ENCODE assay signal across 8 mouse cellular contexts in genomic region chr12:21286712-21287650, GRCm38 (mm10). TPM values are rescaled to one million over a fixed set of nuclear protein-coding genes. Genes with fewer than 3 reads are reported as not detected.
A peak's percentile ranks its signal among the peaks of the same experiment; 100 is the strongest.
DNase-seq lines count a peak whose midpoint lies in the region; ATAC-seq and TF ChIP-seq lines count a peak whose summit lies in the region.

No protein-coding gene starts in this region.

- no peak for ATAC-seq in heart, embryonic 12.5 days (ENCODE audit: insufficient number of reproducible peaks, low FRiP score)
- ATAC-seq in limb, embryonic 13.5 days (ENCODE audit: low FRiP score, low read depth) = peak; percentile 10; the same call in 1 of the 2 replicates
- ATAC-seq in midbrain, embryonic 13.5 days = peak; percentile 38; the same call in 1 of the 2 replicates

- peak overlapping the region; percentile 89 for H3K9ac ChIP-seq in heart, embryonic 12.5 days
- H3K9ac ChIP-seq in limb, embryonic 13.5 days = peak overlapping the region; percentile 89
- H3K9ac ChIP-seq in midbrain, embryonic 13.5 days (replicated peaks) = peak overlapping the region; percentile 82

- TF ChIP-seq POLR2A in bone marrow macrophage, adult 2 months (IDR thresholded peaks at IDR 0.05; ENCODE audit: borderline replicate concordance, low read depth, low read length) = no peak

- 28% methylated on average over 18 of the region's 18 CpGs for WGBS in heart, embryonic 12.5 days
- 34% methylated on average over 18 of the region's 18 CpGs for WGBS in limb, embryonic 13.5 days
- WGBS in midbrain, embryonic 13.5 days = 37% methylated on average over 18 of the region's 18 CpGs

- H3K4me1 ChIP-seq in bone marrow macrophage, adult 2 months (ENCODE audit: control insufficient read depth, insufficient read depth, low read length) = peaks cover 19% of the 10 kb centered on the region
- H3K4me1 ChIP-seq in heart, embryonic 12.5 days (replicated peaks) = peaks cover 17% of the 10 kb centered on the region
- H3K4me1 ChIP-seq in limb, embryonic 13.5 days = peaks cover 17% of the 10 kb centered on the region
- H3K4me1 ChIP-seq in midbrain, embryonic 13.5 days (replicated peaks) = peaks cover 30% of the 10 kb centered on the region

- TF ChIP-seq CTCF in bone marrow macrophage, adult 2 months (IDR thresholded peaks at IDR 0.05; ENCODE audit: low read depth, low read length) = no peak

- peak overlapping the region; percentile 86 for H3K4me2 ChIP-seq in heart, embryonic 12.5 days
- H3K4me2 ChIP-seq in limb, embryonic 13.5 days (replicated peaks) = peak overlapping the region; percentile 82
- H3K4me2 ChIP-seq in midbrain, embryonic 13.5 days (replicated peaks) = peak overlapping the region; percentile 78

- no peaks in the 10 kb centered on the region for H3K27me3 ChIP-seq in heart, embryonic 12.5 days (replicated peaks)
- H3K27me3 ChIP-seq in limb, embryonic 13.5 days = no peaks in the 10 kb centered on the region
- H3K27me3 ChIP-seq in midbrain, embryonic 13.5 days = no peaks in the 10 kb centered on the region

- peak overlapping the region; percentile 95 for H3K27ac ChIP-seq in bone marrow macrophage, adult 2 months (ENCODE audit: insufficient read depth, low read depth, low read length)
- peak overlapping the region; percentile 86 for H3K27ac ChIP-seq in heart, embryonic 12.5 days (ENCODE audit: poor library complexity, severe bottlenecking)
- H3K27ac ChIP-seq in limb, embryonic 13.5 days = peak overlapping the region; percentile 95
- peak overlapping the region; percentile 90 for H3K27ac ChIP-seq in midbrain, embryonic 13.5 days

- no peaks in the 10 kb centered on the region for H3K9me3 ChIP-seq in heart, embryonic 12.5 days (replicated peaks)
- no peaks in the 10 kb centered on the region for H3K9me3 ChIP-seq in limb, embryonic 13.5 days
- no peaks in the 10 kb centered on the region for H3K9me3 ChIP-seq in midbrain, embryonic 13.5 days

- H3K4me3 ChIP-seq in bone marrow macrophage, adult 2 months (ENCODE audit: insufficient read depth, low read length) = peak overlapping the region; percentile 95
- H3K4me3 ChIP-seq in heart, embryonic 12.5 days = peak overlapping the region; percentile 88
- H3K4me3 ChIP-seq in limb, embryonic 13.5 days = peak overlapping the region; percentile 84
- H3K4me3 ChIP-seq in midbrain, embryonic 13.5 days (replicated peaks) = peak overlapping the region; percentile 71

- H3K36me3 ChIP-seq in heart, embryonic 12.5 days = peaks cover 20% of the 10 kb centered on the region
- H3K36me3 ChIP-seq in limb, embryonic 13.5 days = peaks cover 27% of the 10 kb centered on the region
- peaks cover 24% of the 10 kb centered on the region for H3K36me3 ChIP-seq in midbrain, embryonic 13.5 days

- DNase-seq in right cerebral cortex, adult 2 months (ENCODE audit: low spot score in 2 of 2) = peak; percentile 14 to 20
- no peak for DNase-seq in right cerebral cortex, postnatal 25 days
- DNase-seq in gastrocnemius, adult 8-10 months (ENCODE audit: low spot score in 2 of 2) = no peak
- no peak for DNase-seq in urinary bladder, adult 18-20 months (ENCODE audit: low spot score in 2 of 2)

RNA-seq across cellular contexts. Expression of gene Itgb1bp1, which starts 0.9 kb away (rescaled TPM):
- 39.4 and 46.2 TPM in 2 replicates for polyA plus RNA-seq in bone marrow macrophage, adult 2 months (2012; ENCODE audit: insufficient read depth, insufficient read length, missing spikeins)
- polyA plus RNA-seq in heart, embryonic 12.5 days (2016; fragmentation: Nextera tagmentation; extraction: Ambion mirVana) = 31.4 and 31.9 TPM in 2 replicates
- 52.6 and 55.2 TPM in 2 replicates for polyA plus RNA-seq in limb, embryonic 13.5 days (2015; fragmentation: Nextera tagmentation; extraction: Ambion mirVana)
- polyA plus RNA-seq in midbrain, embryonic 13.5 days (2015; fragmentation: Nextera tagmentation; extraction: Ambion mirVana) = 37.2 and 40.3 TPM in 2 replicates
- 10 to 100 TPM; 40.3 to 53.1 (median 47.7) TPM for total RNA-seq in gastrocnemius, adult 8-10 months (2022)

RNA-seq across cellular contexts. Expression of gene Cpsf3, which starts 1.8 kb away (rescaled TPM):
- 70.0 and 77.2 TPM in 2 replicates for polyA plus RNA-seq in bone marrow macrophage, adult 2 months (2012; ENCODE audit: insufficient read depth, insufficient read length, missing spikeins)
- polyA plus RNA-seq in heart, embryonic 12.5 days (2016; fragmentation: Nextera tagmentation; extraction: Ambion mirVana) = 74.3 and 76.3 TPM in 2 replicates
- 114 TPM in 2 replicates for polyA plus RNA-seq in limb, embryonic 13.5 days (2015; fragmentation: Nextera tagmentation; extraction: Ambion mirVana)
- polyA plus RNA-seq in midbrain, embryonic 13.5 days (2015; fragmentation: Nextera tagmentation; extraction: Ambion mirVana) = 116 and 119 TPM in 2 replicates
- total RNA-seq in gastrocnemius, adult 8-10 months (2022) = 10 to 100 TPM; 16.9 to 18.3 (median 17.5) TPM

RNA-seq across cellular contexts. Expression of gene Iah1, which starts 29.2 kb away (rescaled TPM):
- 44.9 and 49.5 TPM in 2 replicates for polyA plus RNA-seq in bone marrow macrophage, adult 2 months (2012; ENCODE audit: insufficient read depth, insufficient read length, missing spikeins)
- polyA plus RNA-seq in heart, embryonic 12.5 days (2016; fragmentation: Nextera tagmentation; extraction: Ambion mirVana) = 37.3 and 39.0 TPM in 2 replicates
- polyA plus RNA-seq in limb, embryonic 13.5 days (2015; fragmentation: Nextera tagmentation; extraction: Ambion mirVana) = 58.0 and 61.3 TPM in 2 replicates
- polyA plus RNA-seq in midbrain, embryonic 13.5 days (2015; fragmentation: Nextera tagmentation; extraction: Ambion mirVana) = 44.7 and 45.1 TPM in 2 replicates
- total RNA-seq in gastrocnemius, adult 8-10 months (2022) = 1 to 10 TPM; 2.7 to 5.0 (median 3.7) TPM

Comparison
In these comparisons a context has a peak if more than half of its experiments do, and no peak if none do; other contexts are left out.
1. DNase-seq: peak in right cerebral cortex, adult 2 months (2 of 2); none in right cerebral cortex, postnatal 25 days (single experiment), gastrocnemius, adult 8-10 months (0 of 2) and urinary bladder, adult 18-20 months (0 of 2).
2. Peak in every context shown above with its lines, with median percentiles within 50 percentile points of each other: H3K27ac ChIP-seq, H3K4me3 ChIP-seq, H3K4me2 ChIP-seq and H3K9ac ChIP-seq.